Mouse (Mus musculus): ENCODE data around the gene Zc3hav1. TPM values are rescaled to one million over a fixed set of nuclear protein-coding genes. Genes with fewer than 3 reads are reported as not detected.

The Zc3hav1 gene
- polyA plus RNA-seq, 1 experiment from 2014 or later = 2.0 TPM

DNA sequence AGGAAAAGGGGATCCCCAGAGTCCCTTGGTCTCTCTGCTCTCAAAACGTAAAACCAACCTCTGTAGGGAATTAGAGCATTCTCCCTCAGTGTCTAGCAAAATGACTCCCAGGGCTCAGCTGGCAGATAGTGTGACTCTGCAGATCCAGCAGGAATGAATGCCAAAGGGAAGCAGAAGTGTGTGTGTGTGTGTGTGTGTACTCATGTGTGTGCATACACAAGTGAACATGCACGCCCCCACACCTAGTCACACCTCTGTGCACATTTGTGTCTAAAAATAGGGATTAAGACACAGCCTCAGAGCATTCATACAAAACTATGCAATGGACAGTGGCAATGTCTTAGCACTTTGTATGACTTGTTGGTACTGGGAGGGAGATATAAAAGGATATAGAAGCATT, 98.6 kb downstream of the Zc3hav1 start:
- Histone ChIP-seq H3K27ac (no peak overlapping the region), H3K9me3 (no peaks in the 10 kb centered on the region), H3K4me1 (peaks cover 36% of the 10 kb centered on the region), H3K36me3 (replicated peaks) (no peaks in the 10 kb centered on the region), H3K27me3 (ENCODE audit: poor library complexity, severe bottlenecking) (peaks cover 41% of the 10 kb centered on the region), H3K4me3 (no peak overlapping the region)
- no peak for DNase-seq (ENCODE audit: extremely low spot score, low spot score)
- 70% methylated on average over 2 of the region's 2 CpGs for WGBS

Other genes starting within 250 kb of the Zc3hav1 start
- gene Tmem213, start 245.3 kb downstream of the Zc3hav1 start, polyA plus RNA-seq (2016; fragmentation: Nextera tagmentation; extraction: Ambion mirVana) = not detected in 2 replicates
- not detected in 2 replicates for gene Atp6v0a4, start 230.0 kb downstream of the Zc3hav1 start, polyA plus RNA-seq (2016; fragmentation: Nextera tagmentation; extraction: Ambion mirVana)
- gene D630045J12Rik, start 100.6 kb downstream of the Zc3hav1 start, polyA plus RNA-seq (2016; fragmentation: Nextera tagmentation; extraction: Ambion mirVana) = 5.4 and 6.3 TPM in 2 replicates
- gene Zc3hav1l, start 55.3 kb downstream of the Zc3hav1 start, polyA plus RNA-seq (2016; fragmentation: Nextera tagmentation; extraction: Ambion mirVana) = 14.0 and 14.3 TPM in 2 replicates
- gene Ttc26, start 26.9 kb upstream of the Zc3hav1 start, polyA plus RNA-seq (2016; fragmentation: Nextera tagmentation; extraction: Ambion mirVana) = 15.2 and 17.0 TPM in 2 replicates
- 13.1 and 15.3 TPM in 2 replicates for gene Ubn2, start 79.3 kb upstream of the Zc3hav1 start, polyA plus RNA-seq (2016; fragmentation: Nextera tagmentation; extraction: Ambion mirVana)
- 122 and 125 TPM in 2 replicates for gene Fmc1, start 178.9 kb upstream of the Zc3hav1 start, polyA plus RNA-seq (2016; fragmentation: Nextera tagmentation; extraction: Ambion mirVana)
- gene Luc7l2, start 196.7 kb upstream of the Zc3hav1 start, polyA plus RNA-seq (2016; fragmentation: Nextera tagmentation; extraction: Ambion mirVana) = 34.7 and 36.8 TPM in 2 replicates

All from forebrain, embryonic 10.5 days (tissue).